Mouse (Mus musculus): ENCODE measurements around the gene Plin5. TPM values are rescaled to one million over a fixed set of nuclear protein-coding genes. Genes with fewer than 3 reads are reported as not detected.
"Not testable (repeated sequence)": the region's sequence is repeated elsewhere in the genome, so short reads cannot be mapped to it uniquely, and the experiment has no call there.

Plin5 gene
- polyA plus RNA-seq, 1 experiment from 2014 or later, result 0.64 TPM

GRCm38 (mm10) chr17:56066451-56066850 is 50.9 kb downstream of the Plin5 start:
- Histone ChIP-seq H3K4me1 (ENCODE audit: control insufficient read depth, insufficient read depth, low read length) (no peaks in the 10 kb centered on the region), H3K4me3 (ENCODE audit: low read depth, low read length) (no peak overlapping the region), H3K9ac (replicated peaks; ENCODE audit: low read depth, low read length) (no peak overlapping the region), H3K27ac (ENCODE audit: low read length) (no peak overlapping the region), H3K27me3 (ENCODE audit: control insufficient read depth, insufficient read depth, low read length) (no peaks in the 10 kb centered on the region), H3K9me3 (ENCODE audit: control insufficient read depth, low read depth, low read length) (no peaks in the 10 kb centered on the region), H3K4me2 (replicated peaks; ENCODE audit: low read depth, low read length) (no peak overlapping the region), H3K36me3 (ENCODE audit: control insufficient read depth, insufficient read depth, low read length) (peaks cover 93% of the 10 kb centered on the region)
- ATAC-seq (ENCODE audit: insufficient number of reproducible peaks, insufficient read depth, low FRiP score, low read depth), result no peak

DNA sequence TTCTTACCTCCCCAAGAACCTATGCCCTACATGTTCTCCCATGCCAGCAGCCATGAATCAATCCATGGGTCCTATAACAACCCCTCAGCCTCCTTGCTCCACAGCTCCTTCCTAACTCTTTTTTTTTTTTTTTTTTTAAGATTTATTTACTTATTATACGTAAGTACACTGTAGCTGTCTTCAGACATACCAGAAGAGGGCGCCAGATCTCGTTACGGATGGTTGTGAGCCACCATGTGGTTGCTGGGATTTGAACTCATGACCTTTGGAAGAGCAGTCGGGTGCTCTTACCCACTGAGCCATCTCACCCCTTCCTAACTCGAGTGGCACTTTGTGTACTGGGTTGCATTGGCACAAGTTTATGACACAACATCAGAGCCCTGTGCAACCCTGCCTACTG is 51.7 kb downstream of the Plin5 start:
- not testable (repeated sequence) for H3K27me3 ChIP-seq (ENCODE audit: control insufficient read depth, insufficient read depth, low read length); ATAC-seq (ENCODE audit: insufficient number of reproducible peaks, insufficient read depth, low FRiP score, low read depth); H3K4me2 ChIP-seq (replicated peaks; ENCODE audit: low read depth, low read length); H3K4me3 ChIP-seq (ENCODE audit: low read depth, low read length); H3K9ac ChIP-seq (replicated peaks; ENCODE audit: low read depth, low read length); H3K4me1 ChIP-seq (ENCODE audit: control insufficient read depth, insufficient read depth, low read length); H3K9me3 ChIP-seq (ENCODE audit: control insufficient read depth, low read depth, low read length); H3K27ac ChIP-seq (ENCODE audit: low read length)
- 77% methylated on average over 6 of the region's 6 CpGs for WGBS
- peaks cover 94% of the 10 kb centered on the region for H3K36me3 ChIP-seq (ENCODE audit: control insufficient read depth, insufficient read depth, low read length)

DNA sequence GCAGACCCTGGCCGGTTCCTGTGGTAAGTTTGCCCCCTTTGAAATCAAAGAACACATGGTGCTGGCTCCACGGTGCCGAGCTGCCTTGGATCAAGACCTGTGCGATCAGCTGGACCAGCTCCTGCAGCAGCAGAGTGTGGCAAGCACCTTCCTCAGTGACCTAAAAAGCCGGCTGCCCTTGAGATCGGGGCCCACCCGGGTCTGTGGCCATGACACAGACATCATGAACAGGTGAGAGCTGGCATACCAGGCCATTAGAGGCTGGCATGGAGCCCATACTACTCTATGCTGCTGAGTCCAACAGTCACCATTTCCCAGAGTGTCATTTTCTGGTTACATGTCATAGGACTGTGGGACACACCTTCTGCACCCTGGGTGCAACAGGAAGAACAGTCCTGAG is 55.3 kb downstream of the Plin5 start:
- no peaks in the 10 kb centered on the region for H3K9me3 ChIP-seq (ENCODE audit: control insufficient read depth, low read depth, low read length)
- ATAC-seq (ENCODE audit: insufficient number of reproducible peaks, insufficient read depth, low FRiP score, low read depth), result no peak
- H3K9ac ChIP-seq (replicated peaks; ENCODE audit: low read depth, low read length), result no peak overlapping the region
- WGBS, result 91% methylated on average over 7 of the region's 7 CpGs
- no peaks in the 10 kb centered on the region for H3K27me3 ChIP-seq (ENCODE audit: control insufficient read depth, insufficient read depth, low read length)
- no peak overlapping the region for H3K27ac ChIP-seq (ENCODE audit: low read length)
- peaks cover 89% of the 10 kb centered on the region for H3K36me3 ChIP-seq (ENCODE audit: control insufficient read depth, insufficient read depth, low read length)
- H3K4me2 ChIP-seq (replicated peaks; ENCODE audit: low read depth, low read length), result no peak overlapping the region
- H3K4me1 ChIP-seq (ENCODE audit: control insufficient read depth, insufficient read depth, low read length), result no peaks in the 10 kb centered on the region
- no peak overlapping the region for H3K4me3 ChIP-seq (ENCODE audit: low read depth, low read length)

Other genes with a start within 250 kb of the Plin5 start
- gene Zfp119a, start 238.7 kb downstream of the Plin5 start, polyA plus RNA-seq (2014; fragmentation: Nextera tagmentation; extraction: Ambion mirVana), result 12.3 and 12.5 TPM in 2 replicates
- gene Zfp959, start 225.5 kb downstream of the Plin5 start, polyA plus RNA-seq (2014; fragmentation: Nextera tagmentation; extraction: Ambion mirVana), result 15.3 and 17.2 TPM in 2 replicates
- gene Zfp119b, start 168.1 kb downstream of the Plin5 start, polyA plus RNA-seq (2014; fragmentation: Nextera tagmentation; extraction: Ambion mirVana), result 4.6 and 7.7 TPM in 2 replicates
- 2.7 and 3.1 TPM in 2 replicates for gene Ebi3, start 165.0 kb downstream of the Plin5 start, polyA plus RNA-seq (2014; fragmentation: Nextera tagmentation; extraction: Ambion mirVana)
- gene Yju2, start 158.5 kb downstream of the Plin5 start, polyA plus RNA-seq (2014; fragmentation: Nextera tagmentation; extraction: Ambion mirVana), result 20.8 and 21.8 TPM in 2 replicates
- 12.1 and 16.6 TPM in 2 replicates for gene Shd, start 147.1 kb downstream of the Plin5 start, polyA plus RNA-seq (2014; fragmentation: Nextera tagmentation; extraction: Ambion mirVana)
- 13.7 and 17.6 TPM in 2 replicates for gene Fsd1, start 131.1 kb downstream of the Plin5 start, polyA plus RNA-seq (2014; fragmentation: Nextera tagmentation; extraction: Ambion mirVana)
- 19.7 and 23.8 TPM in 2 replicates for gene Stap2, start 112.0 kb downstream of the Plin5 start, polyA plus RNA-seq (2014; fragmentation: Nextera tagmentation; extraction: Ambion mirVana)
- 97.9 and 102 TPM in 2 replicates for gene Mpnd, start 111.9 kb downstream of the Plin5 start, polyA plus RNA-seq (2014; fragmentation: Nextera tagmentation; extraction: Ambion mirVana)
- 127 and 136 TPM in 2 replicates for gene Sh3gl1, start 81.0 kb downstream of the Plin5 start, polyA plus RNA-seq (2014; fragmentation: Nextera tagmentation; extraction: Ambion mirVana)
- 19.2 and 19.6 TPM in 2 replicates for gene Chaf1a, start 77.2 kb downstream of the Plin5 start, polyA plus RNA-seq (2014; fragmentation: Nextera tagmentation; extraction: Ambion mirVana)
- gene Ubxn6, start 42.6 kb downstream of the Plin5 start, polyA plus RNA-seq (2014; fragmentation: Nextera tagmentation; extraction: Ambion mirVana), result 41.5 and 41.9 TPM in 2 replicates
- 94.8 and 96.5 TPM in 2 replicates for gene Hdgfl2, start 38.0 kb downstream of the Plin5 start, polyA plus RNA-seq (2014; fragmentation: Nextera tagmentation; extraction: Ambion mirVana)
- 0.15 and 0.27 TPM in 2 replicates for gene Plin4, start 7.8 kb downstream of the Plin5 start, polyA plus RNA-seq (2014; fragmentation: Nextera tagmentation; extraction: Ambion mirVana)
- 0.18 TPM in 1 of 2 replicates, not detected in the other for gene Lrg1, start 4.4 kb upstream of the Plin5 start, polyA plus RNA-seq (2014; fragmentation: Nextera tagmentation; extraction: Ambion mirVana)
- gene Sema6b, start 22.7 kb upstream of the Plin5 start, polyA plus RNA-seq (2014; fragmentation: Nextera tagmentation; extraction: Ambion mirVana), result 1.1 and 1.3 TPM in 2 replicates
- gene Tnfaip8l1, start 44.9 kb upstream of the Plin5 start, polyA plus RNA-seq (2014; fragmentation: Nextera tagmentation; extraction: Ambion mirVana), result 13.3 and 13.7 TPM in 2 replicates
- gene Mydgf, start 66.3 kb upstream of the Plin5 start, polyA plus RNA-seq (2014; fragmentation: Nextera tagmentation; extraction: Ambion mirVana), result 94.7 and 96.3 TPM in 2 replicates
- 30.2 and 30.5 TPM in 2 replicates for gene Dpp9, start 101.3 kb upstream of the Plin5 start, polyA plus RNA-seq (2014; fragmentation: Nextera tagmentation; extraction: Ambion mirVana)
- 13.4 and 13.5 TPM in 2 replicates for gene Fem1a, start 139.2 kb upstream of the Plin5 start, polyA plus RNA-seq (2014; fragmentation: Nextera tagmentation; extraction: Ambion mirVana)
- gene Ticam1, start 159.2 kb upstream of the Plin5 start, polyA plus RNA-seq (2014; fragmentation: Nextera tagmentation; extraction: Ambion mirVana), result 7.0 and 8.1 TPM in 2 replicates
- 70.1 and 76.6 TPM in 2 replicates for gene Plin3, start 175.3 kb upstream of the Plin5 start, polyA plus RNA-seq (2014; fragmentation: Nextera tagmentation; extraction: Ambion mirVana)
- gene Arrdc5, start 182.7 kb upstream of the Plin5 start, polyA plus RNA-seq (2014; fragmentation: Nextera tagmentation; extraction: Ambion mirVana), result not detected in 2 replicates
- 77.6 and 85.2 TPM in 2 replicates for gene Uhrf1, start 185.7 kb upstream of the Plin5 start, polyA plus RNA-seq (2014; fragmentation: Nextera tagmentation; extraction: Ambion mirVana)
- gene Kdm4b, start 208.5 kb upstream of the Plin5 start, polyA plus RNA-seq (2014; fragmentation: Nextera tagmentation; extraction: Ambion mirVana), result 28.9 and 34.9 TPM in 2 replicates

All from stomach, embryonic 14.5 days (tissue).